Mouse (Mus musculus) ZHBTc4 (cell line): ENCODE results near the gene Cep170.
A peak's percentile ranks its signal among the peaks of the same experiment; 100 is the strongest.

Source experiments
- DNase-seq: peaks from one replicate; pipeline ENCODE4 v3.0.0-alpha.2; 2011; ENCODE audit warnings: low read depth, low spot score

The Cep170 gene

DNA sequence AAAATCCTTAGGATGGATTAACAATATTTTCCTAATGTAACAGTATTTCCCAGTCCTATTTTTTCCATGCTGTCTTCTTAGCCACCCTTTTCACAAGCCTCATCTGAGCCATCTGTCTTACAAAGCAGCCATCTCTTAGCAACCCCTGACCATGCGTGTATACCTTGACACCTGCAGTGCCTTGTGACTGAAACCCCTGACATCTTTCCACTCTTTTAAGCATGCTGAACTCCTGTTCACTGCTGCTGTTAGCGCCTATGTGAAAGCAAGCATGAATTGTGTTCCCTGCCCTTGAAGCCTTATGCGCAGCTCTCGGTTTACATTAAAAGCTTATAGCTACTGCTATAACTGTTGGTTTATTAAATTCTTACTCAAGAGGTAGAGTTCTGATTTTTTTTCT lies 11.2 kb upstream of the Cep170 start:
- DNase-seq = no peak

- no peak for DNase-seq
Measured at GRCm38 (mm10) chr1:176824611-176825010, 10.7 kb upstream of the Cep170 start.

- DNase-seq = no peak
Measured at GRCm38 (mm10) chr1:176823889-176824288, 10.0 kb upstream of the Cep170 start.

- no peak for DNase-seq
Measured at GRCm38 (mm10) chr1:176822949-176823348, 9.1 kb upstream of the Cep170 start.

DNA sequence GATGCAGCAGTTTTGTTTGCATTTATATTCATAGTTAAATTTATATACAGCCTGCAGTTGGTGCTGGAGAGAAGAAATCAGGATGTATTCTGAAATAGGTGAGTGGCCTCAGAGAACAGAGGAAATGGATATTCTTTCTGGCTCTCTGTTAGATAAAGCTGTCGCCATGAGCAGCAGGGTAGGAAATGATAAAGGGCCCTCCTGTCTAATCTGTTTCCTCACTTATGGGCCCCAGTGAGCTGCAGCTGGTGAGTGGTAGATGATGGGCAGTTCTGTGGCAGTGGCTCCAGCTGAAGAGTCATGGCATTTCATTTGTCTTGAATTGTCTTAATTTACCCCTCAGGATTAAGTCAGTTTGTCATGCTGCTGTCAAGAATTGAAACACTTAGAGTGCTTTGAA lies 8.1 kb upstream of the Cep170 start:
- no peak for DNase-seq

DNA sequence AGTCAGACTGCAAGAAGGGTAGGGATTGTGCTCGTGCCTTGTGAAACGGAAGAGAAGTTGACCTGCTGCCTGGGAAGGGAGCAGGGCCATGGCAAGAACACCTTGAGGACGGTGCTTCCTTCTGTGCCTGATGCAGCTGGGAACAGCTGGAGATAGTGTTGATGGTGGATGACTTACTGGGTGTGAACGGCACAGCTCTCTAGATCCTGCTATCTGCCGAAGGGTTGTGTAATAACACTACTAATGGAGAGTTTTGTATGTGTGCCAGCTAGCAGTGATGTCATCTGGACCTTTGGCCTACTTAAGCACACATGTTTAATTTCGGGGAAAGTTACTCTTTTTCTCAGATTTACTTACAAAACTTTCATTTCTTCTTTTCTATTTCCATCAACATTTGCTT lies 4.9 kb upstream of the Cep170 start:
- no peak for DNase-seq

- DNase-seq = no peak
Measured at GRCm38 (mm10) chr1:176818147-176818546, 4.3 kb upstream of the Cep170 start.

DNA sequence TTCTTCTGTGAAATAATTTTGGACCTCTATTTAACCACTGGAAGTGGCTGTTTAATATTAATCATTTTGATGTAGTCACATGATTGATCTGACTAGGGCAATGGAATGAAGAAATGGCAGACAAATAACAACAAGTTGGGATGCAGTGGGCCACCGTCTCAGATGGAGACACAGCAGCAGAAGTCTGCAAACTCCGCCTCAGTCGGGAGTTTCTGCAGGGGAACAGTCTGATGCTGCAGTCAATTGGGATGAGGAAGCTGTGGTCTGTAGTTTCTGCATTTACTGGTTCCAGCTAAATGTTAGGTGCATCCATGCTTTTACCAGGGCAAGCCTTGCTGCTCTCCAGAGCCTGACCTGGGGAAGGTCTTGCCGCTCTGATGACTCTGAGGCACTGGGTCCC lies 2.9 kb upstream of the Cep170 start:
- DNase-seq = no peak

DNA sequence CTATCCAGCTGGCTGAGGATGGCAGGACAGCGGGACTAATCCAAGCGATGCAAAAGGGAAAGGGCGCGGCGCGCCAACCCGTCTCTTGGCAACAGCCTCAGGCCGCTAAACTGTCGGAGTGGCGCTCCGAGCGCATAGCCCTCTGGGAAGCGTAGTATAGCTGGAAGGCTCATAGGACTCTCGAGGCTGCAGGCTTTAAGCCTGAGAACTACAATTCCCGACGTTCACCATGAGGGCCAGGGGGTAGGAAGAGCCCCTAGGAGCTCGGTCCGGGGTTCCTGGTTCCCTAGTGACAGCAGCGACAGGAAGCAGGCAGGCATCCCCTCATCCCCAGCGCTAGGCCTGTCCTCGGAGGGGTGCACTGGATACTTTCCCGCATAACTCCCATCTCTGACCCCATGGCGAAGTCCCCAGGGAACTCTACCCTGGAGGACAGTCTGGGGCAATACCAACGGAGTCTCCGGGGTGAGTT lies 760 bp upstream of the Cep170 start, which contains the start of gene Sdccag8:
Sdccag8 (plus strand) TSS at position 70 of the 472 bp plus-strand sequence.
- DNase-seq = peak; percentile 98

DNA sequence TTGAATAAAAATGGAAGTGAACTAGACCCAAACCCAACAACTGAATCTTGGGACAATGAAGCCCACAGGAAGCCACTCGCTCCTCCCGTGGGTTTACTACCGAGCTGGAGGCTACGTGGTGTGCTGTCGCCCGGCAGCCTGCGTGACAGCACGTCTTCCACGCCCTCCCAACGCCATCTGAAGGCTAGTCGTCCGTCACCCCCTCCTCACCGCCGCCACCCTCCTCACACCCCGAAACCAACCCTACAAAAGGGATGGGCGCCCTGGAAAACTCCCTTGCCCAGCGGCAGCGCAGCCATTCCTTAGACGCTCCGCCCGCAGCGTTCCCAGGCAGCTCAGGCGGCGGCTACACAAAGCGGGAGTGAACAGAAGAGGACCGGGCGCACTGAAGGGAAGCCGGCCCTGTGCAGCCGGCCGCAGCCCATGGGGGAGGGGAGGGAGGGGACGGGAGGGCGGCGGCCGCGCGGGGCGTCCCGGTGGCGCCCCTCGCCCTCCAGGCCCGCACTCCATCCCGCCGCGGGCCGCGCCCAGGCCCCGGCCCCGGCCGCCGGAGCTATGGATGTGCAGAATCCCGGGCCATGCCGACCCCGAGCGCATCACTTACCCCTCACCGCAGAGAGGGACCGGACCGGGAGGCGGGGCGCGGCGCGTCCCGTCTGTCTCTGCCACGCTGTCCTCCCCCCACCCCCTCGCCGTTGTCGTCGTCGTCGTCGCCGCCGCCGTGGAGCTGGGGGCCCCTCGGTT lies 403 bp downstream of the Cep170 start:
- DNase-seq = peak; percentile 86

DNA sequence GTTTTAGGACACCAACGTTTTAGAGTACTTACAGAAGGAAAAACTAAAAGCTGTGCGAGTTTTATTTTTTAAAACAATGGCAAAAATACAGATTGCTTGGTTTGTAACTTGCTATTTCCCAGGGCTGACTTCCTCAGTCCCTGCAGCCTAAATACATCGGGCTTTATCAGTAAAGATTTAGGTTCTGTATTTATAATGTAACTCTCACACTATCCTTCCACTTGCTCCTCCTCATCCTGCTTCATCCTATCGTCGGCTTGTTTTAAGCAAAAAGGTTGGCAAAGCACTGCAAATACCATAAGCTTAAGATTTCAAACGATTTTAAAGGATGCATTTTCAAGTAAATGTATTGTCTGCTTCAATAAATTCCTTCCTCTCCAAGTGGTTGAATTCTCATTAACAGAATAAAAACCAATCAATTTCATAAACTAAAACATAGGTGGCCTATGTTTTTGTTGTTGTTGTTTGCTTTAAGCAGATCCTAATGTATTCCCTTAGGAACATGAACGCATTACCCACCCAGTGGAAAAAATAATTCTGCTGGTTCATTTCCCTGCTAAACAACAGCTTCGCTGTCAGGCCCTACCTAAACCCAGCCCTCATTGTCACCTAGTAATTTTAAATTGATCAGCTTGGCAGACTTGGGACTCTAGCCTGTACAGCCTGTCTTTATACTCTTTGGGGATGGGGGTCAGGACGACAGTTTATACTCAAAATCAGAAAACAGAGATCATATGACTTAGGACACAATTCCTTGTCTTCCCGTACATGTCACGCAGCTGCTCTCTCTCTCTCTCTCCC lies 1.2 kb downstream of the Cep170 start:
- no peak for DNase-seq

GRCm38 (mm10) chr1:176811892-176812291 lies 2.0 kb downstream of the Cep170 start:
- DNase-seq = no peak

GRCm38 (mm10) chr1:176810161-176810560 lies 3.7 kb downstream of the Cep170 start:
- no peak for DNase-seq

DNA sequence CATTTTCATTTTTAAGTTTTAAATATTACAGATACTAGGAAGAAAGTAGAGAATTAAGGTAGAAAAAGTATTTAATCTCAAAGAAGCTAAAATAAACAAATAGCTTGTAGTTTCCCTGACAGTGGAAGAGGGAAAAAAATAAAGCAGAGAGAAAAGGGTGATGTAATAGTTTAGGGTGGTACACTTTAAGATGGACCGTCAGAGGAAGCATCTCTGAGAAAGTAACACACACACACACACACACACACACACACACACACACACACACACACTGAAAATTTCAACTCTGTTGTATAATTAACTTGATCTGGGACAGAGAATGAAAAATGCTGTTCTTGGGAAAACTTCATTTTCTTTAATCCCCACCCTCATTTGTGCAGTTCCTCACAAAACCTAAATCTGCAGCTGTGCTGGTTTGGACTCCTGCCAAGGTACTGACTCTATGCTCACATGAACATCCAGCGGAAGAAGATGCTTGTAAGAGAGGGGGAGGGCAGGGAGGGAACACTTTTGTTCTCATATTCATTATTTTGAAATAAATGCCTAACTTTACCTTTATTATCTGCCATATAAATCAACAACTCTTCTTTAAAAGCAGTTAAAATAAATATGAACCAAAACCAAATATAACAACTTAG lies 13.0 kb downstream of the Cep170 start:
- DNase-seq = no peak

DNA sequence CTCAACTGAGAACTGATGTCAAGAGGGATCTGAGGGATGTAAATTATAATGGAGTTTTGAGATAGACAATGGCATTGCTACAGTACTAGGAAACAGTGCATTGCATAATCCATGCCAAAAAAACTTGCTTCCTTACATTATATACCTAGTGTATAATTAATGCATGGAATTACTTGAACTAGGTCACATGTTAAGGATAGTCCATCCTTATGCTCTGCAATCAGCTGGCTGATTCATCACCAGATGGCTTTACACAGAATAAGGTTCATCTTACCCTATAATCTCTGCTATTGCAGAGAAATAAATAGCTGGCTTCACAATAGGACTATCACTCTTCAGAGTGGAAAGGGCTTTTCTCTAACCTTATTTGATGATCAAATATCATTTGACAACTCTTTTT lies 15.2 kb downstream of the Cep170 start:
- DNase-seq = no peak

GRCm38 (mm10) chr1:176792175-176792574 lies 21.7 kb downstream of the Cep170 start:
- DNase-seq = no peak

- no peak for DNase-seq
Measured at GRCm38 (mm10) chr1:176789326-176789725, 24.5 kb downstream of the Cep170 start.

DNA sequence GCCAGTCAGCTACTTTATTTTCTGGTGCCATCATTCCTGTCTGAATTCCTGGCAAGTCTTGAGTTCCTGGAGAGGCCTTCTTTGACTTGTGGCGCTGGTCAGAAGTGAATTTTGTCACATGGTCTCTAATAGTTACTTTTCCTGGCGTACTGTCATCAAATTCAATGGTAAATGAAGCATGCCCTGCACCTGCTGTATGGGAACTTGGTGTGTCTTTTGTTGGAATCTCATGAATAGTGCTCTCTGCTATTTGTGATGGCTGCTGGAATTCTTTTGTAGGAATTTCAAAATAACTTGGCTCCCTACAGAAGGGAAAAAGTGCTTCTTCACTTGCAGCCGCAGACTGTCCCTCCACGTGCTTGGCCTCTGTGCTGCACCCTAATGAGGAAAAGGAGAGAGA lies 39.3 kb downstream of the Cep170 start:
- no peak for DNase-seq

GRCm38 (mm10) chr1:176762295-176762694 lies 51.6 kb downstream of the Cep170 start:
- no peak for DNase-seq

GRCm38 (mm10) chr1:176760673-176761072 lies 53.2 kb downstream of the Cep170 start:
- DNase-seq = no peak

DNA sequence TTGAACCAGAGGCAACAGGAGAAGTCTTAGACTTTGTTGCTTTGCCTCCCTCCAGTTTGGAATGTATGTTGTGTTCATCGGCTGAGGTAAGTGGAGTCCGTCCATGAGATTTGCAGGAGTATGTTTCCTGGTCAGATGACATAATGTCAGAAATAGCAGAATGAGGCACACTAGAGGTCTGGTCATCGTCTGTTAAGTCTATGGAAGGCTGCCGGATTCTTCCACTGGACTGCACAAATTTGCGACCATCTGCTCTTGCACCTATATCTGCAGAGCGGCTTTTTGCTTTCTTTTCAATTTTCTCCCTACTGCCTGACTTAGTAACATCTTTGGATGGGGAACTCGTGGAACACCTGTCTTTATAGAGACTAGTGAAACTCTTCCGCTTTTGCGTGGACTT lies 58.3 kb downstream of the Cep170 start:
- DNase-seq = no peak
